Mouse (Mus musculus): ENCODE measurements around the gene Pla2g4d.

DNA sequence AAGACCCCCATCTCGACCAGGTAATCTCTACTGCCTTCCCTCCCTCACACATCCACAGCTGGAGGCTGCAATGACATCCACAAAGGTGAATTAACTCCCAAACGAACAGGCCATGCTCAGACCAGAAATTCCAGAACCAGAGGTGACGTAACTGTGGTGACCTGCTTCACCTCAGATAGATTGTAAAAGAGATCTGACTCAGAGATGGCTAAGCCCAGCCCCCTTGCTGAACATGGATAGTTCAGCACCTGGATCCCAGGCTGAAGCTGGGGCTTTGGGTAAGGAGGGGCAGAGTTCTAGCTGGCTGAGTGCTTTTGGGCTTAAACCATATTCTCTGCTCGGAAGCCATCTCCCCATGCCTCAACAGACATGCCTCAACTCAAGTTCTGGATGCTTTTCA, 26.1 kb upstream of the Pla2g4d start:
- TF ChIP-seq POLR2A (IDR thresholded peaks at IDR 0.05; ENCODE audit: low read depth, low read length) (no peak), CTCF (IDR thresholded peaks at IDR 0.05; ENCODE audit: borderline replicate concordance, insufficient read depth, low read length) (no peak)
